Mouse (Mus musculus) limb, embryonic 15.5 days (tissue): ENCODE data around the gene Ptprk. TPM values are rescaled to one million over a fixed set of nuclear protein-coding genes. Genes with fewer than 3 reads are reported as not detected.

Experiments used
- ATAC-seq: fragments of 200-750 bp; cut with Nextera tagmentation; 2 replicates; pipeline ENCODE4 v1.8.0; 2017; ENCODE audit warnings: low read depth, moderate TSS enrichment; ENCODE audit not compliant: insufficient number of reproducible peaks, low FRiP score, low TSS enrichment
- H3K27ac ChIP-seq: fragments of 300-500 bp; sonication (generic); 2 replicates; pipeline ENCODE4 v1.5.1; 2015; ENCODE audit warnings: moderate library complexity, mild to moderate bottlenecking, inconsistent platforms
- H3K27me3 ChIP-seq: fragments of 300-500 bp; sonication (generic); 2 replicates; pipeline ENCODE4 v1.6.1; 2015; ENCODE audit warnings: inconsistent platforms
- H3K36me3 ChIP-seq: fragments of 300-500 bp; sonication (generic); 2 replicates; pipeline ENCODE4 v1.6.1; 2015; ENCODE audit warnings: inconsistent platforms
- H3K4me1 ChIP-seq: fragments of 300-500 bp; sonication (generic); 2 replicates; pipeline ENCODE4 v1.6.1; 2015; ENCODE audit warnings: inconsistent platforms
- H3K4me2 ChIP-seq: fragments of 300-500 bp; sonication (generic); 2 replicates; pipeline ENCODE4 v1.6.1; 2015; ENCODE audit warnings: mild to moderate bottlenecking, inconsistent platforms
- H3K4me3 ChIP-seq: fragments of 300-500 bp; sonication (generic); 2 replicates; pipeline ENCODE4 v1.5.1; 2015; ENCODE audit warnings: mild to moderate bottlenecking, inconsistent platforms
- H3K9ac ChIP-seq: fragments of 300-500 bp; sonication (generic); 2 replicates; pipeline ENCODE4 v1.6.1; 2015; ENCODE audit warnings: inconsistent platforms
- H3K9me3 ChIP-seq: fragments of 300-500 bp; sonication (generic); 2 replicates; pipeline ENCODE4 v1.6.1; 2016; ENCODE audit warnings: inconsistent platforms
- WGBS: fragments of 180-500 bp; shearing (Covaris S2); methylation state at CpG from one replicate; pipeline ENCODE4 v1.1.7; 2015; 5-methylcytosine and 5-hydroxymethylcytosine counted together
- polyA plus RNA-seq: library from polyadenylated mRNA; unstranded; fragments of >200 nt; fragmentation: Nextera tagmentation; extraction: Ambion mirVana; gene quantifications from 2 replicates; pipeline ENCODE4 v1.2.1, GENCODE M21; 2015

The Ptprk gene
- polyA plus RNA-seq, 1 experiment from 2014 or later: 25.1 TPM

GRCm38 (mm10) chr10:28260651-28261050 is 186.0 kb downstream of the Ptprk start:
- Histone ChIP-seq H3K36me3 (no peaks in the 10 kb centered on the region), H3K27ac (no peak overlapping the region), H3K4me3 (no peak overlapping the region), H3K4me1 (no peaks in the 10 kb centered on the region), H3K27me3 (no peaks in the 10 kb centered on the region), H3K4me2 (no peak overlapping the region), H3K9ac (no peak overlapping the region), H3K9me3 (no peaks in the 10 kb centered on the region)
- ATAC-seq: no peak
- 79% methylated on average over 2 of the region's 2 CpGs for WGBS

- 84% methylated on average over 3 of the region's 3 CpGs for WGBS
- ATAC-seq: no peak
These were observed 187.5 kb downstream of the Ptprk start for GRCm38 (mm10) chr10:28262159-28262558.

DNA sequence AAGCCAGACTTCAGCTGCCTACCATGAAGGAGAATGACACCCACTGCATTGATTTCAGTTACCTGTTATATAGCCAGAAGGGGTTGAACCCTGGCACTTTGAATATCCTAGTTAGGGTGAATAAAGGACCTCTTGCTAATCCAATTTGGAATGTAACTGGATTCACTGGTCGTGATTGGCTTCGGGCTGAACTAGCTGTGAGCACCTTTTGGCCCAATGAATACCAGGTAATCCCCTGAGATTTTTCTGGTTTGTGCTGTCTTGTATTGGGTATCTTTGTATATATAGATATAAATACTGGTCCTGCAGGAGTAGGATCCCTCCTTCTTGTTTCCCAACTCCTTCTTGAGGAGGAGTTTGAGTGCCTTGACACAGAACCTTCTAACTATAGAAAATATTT is 188.9 kb downstream of the Ptprk start:
- Histone ChIP-seq H3K27ac (no peak overlapping the region), H3K9ac (no peak overlapping the region), H3K4me3 (no peak overlapping the region), H3K27me3 (no peaks in the 10 kb centered on the region), H3K4me2 (no peak overlapping the region), H3K9me3 (no peaks in the 10 kb centered on the region), H3K4me1 (no peaks in the 10 kb centered on the region), H3K36me3 (peaks cover 8% of the 10 kb centered on the region; the same call in 1 of the 2 replicates)
- no peak for ATAC-seq
- WGBS: 93% methylated on average over 2 of the region's 2 CpGs

More at GRCm38 (mm10) chr10:28262159-28262558, 187.5 kb downstream of the Ptprk start:
- no peak overlapping the region for H3K4me3 ChIP-seq
- H3K27me3 ChIP-seq: no peaks in the 10 kb centered on the region
- no peak overlapping the region for H3K9ac ChIP-seq
- H3K4me1 ChIP-seq: no peaks in the 10 kb centered on the region
- H3K27ac ChIP-seq: no peak overlapping the region
- H3K4me2 ChIP-seq: no peak overlapping the region
- no peaks in the 10 kb centered on the region for H3K9me3 ChIP-seq
- H3K36me3 ChIP-seq: peaks cover 8% of the 10 kb centered on the region; the same call in 1 of the 2 replicates

GRCm38 (mm10) chr10:28270273-28270672 is 195.7 kb downstream of the Ptprk start:
- Histone ChIP-seq H3K4me2 (no peak overlapping the region), H3K9me3 (no peaks in the 10 kb centered on the region), H3K4me3 (no peak overlapping the region), H3K36me3 (peaks cover 8% of the 10 kb centered on the region; the same call in 1 of the 2 replicates), H3K9ac (no peak overlapping the region), H3K4me1 (no peaks in the 10 kb centered on the region), H3K27me3 (no peaks in the 10 kb centered on the region), H3K27ac (no peak overlapping the region)
- no peak for ATAC-seq
- 65% methylated on average over 4 of the region's 4 CpGs for WGBS

DNA sequence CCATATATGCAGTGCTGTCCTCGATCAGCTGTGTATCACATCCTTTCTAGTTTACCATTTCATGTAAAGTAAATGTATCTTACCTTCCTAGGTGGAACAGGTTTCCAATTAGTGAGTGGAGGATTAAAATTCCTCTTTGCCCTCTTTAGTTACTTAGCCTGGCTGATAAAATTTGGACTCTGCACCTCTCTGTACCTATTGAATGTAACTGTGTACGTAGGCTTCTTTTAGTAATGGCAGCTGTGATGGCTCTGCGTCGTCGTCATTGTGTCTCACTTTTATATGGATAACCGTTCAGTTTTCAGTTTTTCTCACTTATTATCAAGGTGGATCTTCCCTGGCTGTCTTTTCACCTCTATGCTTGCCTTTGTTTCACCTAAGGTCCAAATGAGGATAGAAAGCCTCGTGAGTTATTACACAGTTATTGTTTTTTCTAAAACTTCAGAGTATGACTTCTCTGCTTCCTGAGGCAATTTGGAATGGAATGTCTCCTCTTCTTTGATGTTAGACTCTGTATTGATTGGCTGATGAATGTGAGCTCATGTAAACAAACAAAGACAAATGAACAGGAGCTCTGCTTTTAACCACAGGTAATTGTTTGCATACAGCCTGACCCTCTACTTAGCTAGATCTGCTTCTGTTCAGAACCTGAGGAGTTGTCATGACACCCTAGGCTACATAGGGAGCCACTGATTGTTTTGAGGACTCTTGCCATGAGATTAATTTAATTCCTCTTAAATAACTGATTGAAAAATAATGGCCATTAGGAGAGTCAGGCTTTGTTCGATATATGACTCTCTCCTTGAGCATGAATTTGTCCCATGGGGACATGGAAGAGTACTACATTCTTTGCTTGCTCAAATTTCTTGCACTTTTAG is 197.3 kb downstream of the Ptprk start:
- H3K27ac ChIP-seq: no peak overlapping the region
- 77% methylated on average over 8 of the region's 8 CpGs for WGBS

GRCm38 (mm10) chr10:28278757-28279156 is 204.1 kb downstream of the Ptprk start:
- H3K36me3 ChIP-seq: no peaks in the 10 kb centered on the region
- H3K4me3 ChIP-seq: no peak overlapping the region
- whole genome bisulfite sequencing: 96% methylated on average over 2 of the region's 2 CpGs
- H3K9me3 ChIP-seq: no peaks in the 10 kb centered on the region
- H3K27ac ChIP-seq: no peak overlapping the region
- no peak overlapping the region for H3K4me2 ChIP-seq
- no peaks in the 10 kb centered on the region for H3K27me3 ChIP-seq
- no peaks in the 10 kb centered on the region for H3K4me1 ChIP-seq
- ATAC-seq: no peak
- no peak overlapping the region for H3K9ac ChIP-seq

More for the DNA sequence above, 197.3 kb downstream of the Ptprk start:
- Histone ChIP-seq H3K4me1 (no peaks in the 10 kb centered on the region), H3K9me3 (no peaks in the 10 kb centered on the region), H3K36me3 (no peaks in the 10 kb centered on the region), H3K27me3 (no peaks in the 10 kb centered on the region), H3K4me2 (no peak overlapping the region), H3K4me3 (no peak overlapping the region), H3K9ac (no peak overlapping the region)
- no peak for ATAC-seq

DNA sequence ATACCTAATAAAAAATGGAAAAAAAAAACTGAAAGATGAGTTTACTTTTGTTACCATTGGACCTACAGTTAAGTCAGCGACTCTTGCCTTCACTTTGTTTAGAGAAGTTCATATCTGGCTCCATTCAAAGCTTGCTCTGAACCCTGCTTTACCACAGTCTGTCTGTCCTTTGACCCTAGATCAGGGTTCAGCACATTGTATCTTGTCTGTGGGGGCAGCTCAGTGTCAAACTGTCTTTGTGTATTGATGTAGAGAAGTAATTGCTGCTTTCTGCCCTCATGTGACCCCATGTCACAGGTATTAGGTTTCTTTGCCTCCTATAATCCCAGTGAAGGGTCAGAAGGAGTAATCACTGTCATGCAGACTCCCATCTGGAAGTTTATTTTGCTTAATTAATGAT is 222.9 kb downstream of the Ptprk start:
- no peak overlapping the region for H3K9ac ChIP-seq
- no peaks in the 10 kb centered on the region for H3K36me3 ChIP-seq
- no peaks in the 10 kb centered on the region for H3K4me1 ChIP-seq
- no peak overlapping the region for H3K27ac ChIP-seq
- no peak overlapping the region for H3K4me3 ChIP-seq
- H3K4me2 ChIP-seq: no peak overlapping the region
- H3K9me3 ChIP-seq: no peaks in the 10 kb centered on the region
- H3K27me3 ChIP-seq: no peaks in the 10 kb centered on the region
- no peak for ATAC-seq
- 59% methylated on average over 1 of the region's 1 CpGs for WGBS

- no peak overlapping the region for H3K4me3 ChIP-seq
- no peak overlapping the region for H3K9ac ChIP-seq
- H3K4me1 ChIP-seq: no peaks in the 10 kb centered on the region
- H3K36me3 ChIP-seq: no peaks in the 10 kb centered on the region
- H3K4me2 ChIP-seq: no peak overlapping the region
- ATAC-seq: no peak
- WGBS: 55% methylated on average over 4 of the region's 4 CpGs
- no peaks in the 10 kb centered on the region for H3K27me3 ChIP-seq
- H3K27ac ChIP-seq: no peak overlapping the region
- H3K9me3 ChIP-seq: no peaks in the 10 kb centered on the region
These were observed 224.6 kb downstream of the Ptprk start for GRCm38 (mm10) chr10:28299207-28299606.

- Histone ChIP-seq H3K9ac (no peak overlapping the region), H3K27ac (no peak overlapping the region), H3K9me3 (no peaks in the 10 kb centered on the region), H3K4me3 (no peak overlapping the region), H3K4me1 (no peaks in the 10 kb centered on the region), H3K4me2 (no peak overlapping the region), H3K36me3 (no peaks in the 10 kb centered on the region), H3K27me3 (no peaks in the 10 kb centered on the region)
- no peak for ATAC-seq
These were observed 229.2 kb downstream of the Ptprk start for GRCm38 (mm10) chr10:28303856-28304255.

DNA sequence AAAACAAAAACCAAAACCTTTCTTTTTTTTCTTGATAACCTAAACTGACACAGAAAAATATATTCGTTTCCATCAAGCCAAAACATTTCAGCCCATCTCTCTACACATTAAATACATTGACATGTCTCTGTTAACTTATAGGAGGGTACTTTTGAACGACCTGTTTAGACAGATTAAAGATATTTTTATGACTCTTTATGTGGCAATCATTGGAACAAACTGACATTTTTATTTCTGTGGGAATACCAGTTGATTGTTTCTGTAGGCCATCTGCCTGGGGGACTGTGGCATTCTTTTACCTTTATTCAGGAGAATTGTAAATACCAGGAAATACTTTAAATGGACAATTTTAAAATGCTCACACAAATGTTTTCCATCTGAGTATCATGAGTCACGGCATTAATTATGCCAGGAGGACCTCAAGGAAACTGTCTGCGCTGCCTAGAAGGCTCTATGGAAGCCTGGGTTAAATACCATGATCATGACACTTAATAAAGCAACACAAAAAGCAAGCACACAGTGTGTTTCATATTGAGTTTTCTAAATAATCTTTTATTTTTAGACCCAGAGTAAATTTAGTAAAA is 229.8 kb downstream of the Ptprk start:
- no peaks in the 10 kb centered on the region for H3K36me3 ChIP-seq
- no peak overlapping the region for H3K4me3 ChIP-seq
- ATAC-seq: no peak
- 45% methylated on average over 4 of the region's 4 CpGs for WGBS
- no peak overlapping the region for H3K27ac ChIP-seq
- no peak overlapping the region for H3K4me2 ChIP-seq
- H3K9ac ChIP-seq: no peak overlapping the region
- no peaks in the 10 kb centered on the region for H3K9me3 ChIP-seq
- no peaks in the 10 kb centered on the region for H3K4me1 ChIP-seq
- no peaks in the 10 kb centered on the region for H3K27me3 ChIP-seq

- Histone ChIP-seq H3K4me2 (no peak overlapping the region), H3K36me3 (no peaks in the 10 kb centered on the region), H3K9me3 (no peaks in the 10 kb centered on the region), H3K9ac (no peak overlapping the region), H3K4me3 (no peak overlapping the region), H3K27me3 (no peaks in the 10 kb centered on the region), H3K27ac (no peak overlapping the region), H3K4me1 (no peaks in the 10 kb centered on the region)
- no peak for ATAC-seq
- WGBS: 56% methylated on average over 6 of the region's 6 CpGs
These were observed 231.9 kb downstream of the Ptprk start for GRCm38 (mm10) chr10:28306451-28307086.

DNA sequence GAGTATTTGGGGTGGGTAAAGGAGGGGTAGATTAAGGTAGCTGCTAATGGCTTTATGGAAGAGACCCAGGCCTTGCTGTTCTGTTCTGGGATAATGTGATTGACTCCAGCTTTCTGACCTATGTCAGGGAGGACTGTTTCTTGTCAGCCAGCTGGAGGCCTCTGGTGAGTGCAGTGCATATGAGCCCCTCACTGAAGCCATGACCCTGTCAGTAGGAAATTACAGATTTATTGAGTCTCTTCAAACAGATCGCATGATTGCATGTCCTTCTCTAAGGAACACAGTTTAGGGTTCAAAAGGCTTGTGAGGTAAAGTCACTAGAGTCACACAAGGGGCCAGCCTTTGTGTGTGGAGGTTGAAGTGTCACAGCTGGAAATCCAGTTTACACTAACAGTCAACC is 236.7 kb downstream of the Ptprk start:
- Histone ChIP-seq H3K27me3 (no peaks in the 10 kb centered on the region), H3K27ac (no peak overlapping the region), H3K36me3 (no peaks in the 10 kb centered on the region), H3K4me1 (no peaks in the 10 kb centered on the region), H3K4me2 (no peak overlapping the region), H3K9ac (no peak overlapping the region), H3K4me3 (no peak overlapping the region), H3K9me3 (no peaks in the 10 kb centered on the region)
- 23% methylated on average over 1 of the region's 1 CpGs for WGBS
- ATAC-seq: no peak
